Mouse (Mus musculus) myocyte (in vitro differentiated cells): ENCODE data around the gene Tmem143.

ENCODE experiments used
- CEBPB ChIP-seq: IDR thresholded peaks from 2 replicates; pipeline ENCODE4 v1.6.1; 2011; ENCODE audit warnings: mild to moderate bottlenecking, moderate library complexity; ENCODE audit not compliant: poor library complexity, insufficient read depth, severe bottlenecking
- E2F4 ChIP-seq: IDR thresholded peaks from one replicate; pipeline ENCODE4 v1.6.1; 2011; ENCODE audit warnings: mild to moderate bottlenecking, control low read depth, moderate library complexity; ENCODE audit not compliant: insufficient read depth
- MAX ChIP-seq: IDR thresholded peaks from one replicate; pipeline ENCODE4 v1.6.1; 2011; ENCODE audit warnings: low read depth, mild to moderate bottlenecking, control low read depth
- MYOD1 ChIP-seq, 3 experiments: IDR thresholded peaks; one replicate each; pipeline ENCODE4 v1.6.1; 2011; ENCODE audit warnings: control low read depth in 2 of 3, low read depth in 2 of 3, mild to moderate bottlenecking in 2 of 3, moderate library complexity in 1 of 3; ENCODE audit not compliant: insufficient read length in 2 of 3, control insufficient read depth in 1 of 3
- MYOG ChIP-seq, 3 experiments: IDR thresholded peaks; one replicate each; pipeline ENCODE4 v1.6.1; 2011; ENCODE audit warnings: control low read depth in 2 of 3, low read depth in 2 of 3, mild to moderate bottlenecking in 2 of 3; ENCODE audit not compliant: insufficient read length in 2 of 3, control insufficient read depth in 1 of 3, insufficient read depth in 1 of 3
- POLR2A ChIP-seq: IDR thresholded peaks from one replicate; pipeline ENCODE4 v1.6.1; 2011; ENCODE audit warnings: low read depth, mild to moderate bottlenecking, control low read depth, moderate library complexity; ENCODE audit not compliant: insufficient read length
- POLR2AphosphoS2 ChIP-seq: IDR thresholded peaks from one replicate; pipeline ENCODE4 v1.6.1; 2011; ENCODE audit warnings: low read depth, control low read depth; ENCODE audit not compliant: insufficient read length
- REST ChIP-seq: IDR thresholded peaks from one replicate; pipeline ENCODE4 v1.6.1; 2011; ENCODE audit warnings: mild to moderate bottlenecking, control low read depth, moderate library complexity; ENCODE audit not compliant: insufficient read depth, insufficient read length
- SRF ChIP-seq: IDR thresholded peaks from one replicate; pipeline ENCODE4 v1.6.1; 2011; ENCODE audit warnings: low read depth; ENCODE audit not compliant: control insufficient read depth, insufficient read length
- TCF12 ChIP-seq: IDR thresholded peaks from one replicate; pipeline ENCODE4 v1.6.1; 2011; ENCODE audit warnings: mild to moderate bottlenecking, control low read depth; ENCODE audit not compliant: poor library complexity, insufficient read depth, severe bottlenecking
- USF1 ChIP-seq: IDR thresholded peaks from one replicate; pipeline ENCODE4 v1.6.1; 2011; ENCODE audit warnings: low read depth, mild to moderate bottlenecking, control low read depth, moderate library complexity

DNA sequence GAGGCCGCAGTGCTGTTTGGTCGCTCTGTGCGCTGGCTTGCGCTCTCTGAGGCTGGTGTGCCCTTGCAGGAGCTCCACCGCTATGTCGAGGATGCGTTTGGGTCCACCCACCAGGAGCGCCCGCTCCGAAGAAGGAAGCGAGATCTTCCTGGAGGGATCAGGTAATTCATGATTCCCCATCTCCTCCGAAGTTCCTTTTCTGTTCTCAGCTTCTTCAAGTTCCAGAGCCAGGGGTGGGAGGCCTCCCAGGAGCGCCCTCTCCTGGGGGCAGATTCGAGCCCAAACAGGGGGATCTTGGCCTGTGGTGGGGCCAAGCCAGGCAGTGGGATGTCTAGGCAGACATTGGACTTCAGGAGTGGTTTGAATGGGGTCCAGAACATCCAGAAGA lies 27.7 kb downstream of the Tmem143 start:
- TF ChIP-seq POLR2A (no peak), SRF (no peak), CEBPB (no peak), MAX (no peak), MYOG (IDR thresholded peaks at IDR 0.05; ENCODE audit: control insufficient read depth in 1 of 3, insufficient read depth in 1 of 3, insufficient read length in 2 of 3, low read depth in 2 of 3) (no peak), REST (no peak), TCF12 (no peak), USF1 (no peak), POLR2AphosphoS2 (no peak), MYOD1 (IDR thresholded peaks at IDR 0.05; ENCODE audit: control insufficient read depth in 1 of 3, insufficient read length in 2 of 3, low read depth in 2 of 3) (no peak), E2F4 (no peak)
